Mouse (Mus musculus) liver, postnatal 0 days (tissue): ENCODE data around the gene Chd2.

Experiments
- CTCF ChIP-seq: sonication (generic); IDR thresholded peaks from 2 replicates; pipeline ENCODE4 v1.5.1; 2016; ENCODE audit warnings: antibody characterized with exemption, low read depth
- EP300 ChIP-seq: IDR thresholded peaks from 2 replicates; pipeline ENCODE4 v1.6.1; 2016; ENCODE audit warnings: antibody characterized with exemption, low read depth, mild to moderate bottlenecking

GRCm38 (mm10) chr7:73393307-73394012 is 148.2 kb downstream of the Chd2 start:
- TF ChIP-seq CTCF (no peak), EP300 (no peak)
